Mouse (Mus musculus) central nervous system, embryonic 14 days (tissue): ENCODE measurements around the gene Klhl36. TPM values are rescaled to one million over a fixed set of nuclear protein-coding genes. Genes with fewer than 3 reads are reported as not detected.

ENCODE experiments used
- polyA plus RNA-seq: library from polyadenylated mRNA; depleted of rRNA; stranded (reverse); fragments of >200 nt; gene quantifications from 2 replicates; pipeline ENCODE4 v1.2.3, GENCODE M21; 2012; rRNA removed

The Klhl36 gene
- polyA plus RNA-seq = 14.7 and 15.3 TPM in 2 replicates

GRCm38 (mm10) chr8:119861706-119862389 lies at the start of gene Klhl36:
TSS of gene Klhl36 (plus strand) at chr8:119862266.

DNA sequence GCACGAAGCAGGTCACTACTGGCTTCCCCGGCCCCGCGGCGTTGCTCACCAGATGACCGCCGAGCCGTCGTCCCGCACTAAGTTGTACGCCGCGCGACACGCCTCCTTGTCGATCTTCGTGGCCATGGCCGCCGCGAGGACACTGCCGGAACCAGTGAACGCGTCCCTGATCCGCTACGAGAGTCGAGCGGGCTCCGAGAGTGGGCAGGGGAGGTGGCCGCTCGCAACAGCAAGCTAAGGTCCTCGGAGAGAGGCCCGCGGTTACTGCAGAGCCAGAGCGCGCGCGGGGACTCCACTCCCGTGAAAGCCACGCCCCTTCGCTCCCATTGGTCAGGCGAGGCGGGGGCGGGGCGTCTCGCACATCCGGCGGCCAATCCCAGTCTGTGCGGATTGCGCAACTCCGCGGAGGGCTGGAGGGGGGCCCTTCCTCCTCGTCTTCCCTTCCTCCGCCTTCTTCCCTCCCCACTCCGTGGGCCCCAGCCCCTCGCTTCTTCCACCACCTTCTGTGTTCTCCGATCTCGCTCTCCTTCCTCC lies 21.7 kb upstream of the Klhl36 start, which contains the start of gene Cotl1:
Gene Cotl1, minus strand, starts transcription at position 270 of the 534 bp plus-strand sequence.

GRCm38 (mm10) chr8:119909944-119910546 lies 48.0 kb downstream of the Klhl36 start, which contains the start of gene Usp10:
TSS of gene Usp10 (plus strand) at chr8:119910360.

GRCm38 (mm10) chr8:119910547-119911257 lies 48.6 kb downstream of the Klhl36 start, which contains the start of gene Gm20388:
TSS of gene Gm20388 (plus strand) at chr8:119910841.

Other genes starting within 250 kb of the Klhl36 start
- gene Adad2, start 249.5 kb upstream of the Klhl36 start, polyA plus RNA-seq = 0.17 and 0.31 TPM in 2 replicates
- 0.07 and 0.09 TPM in 2 replicates for gene Kcng4, start 226.6 kb upstream of the Klhl36 start, polyA plus RNA-seq
- gene Wfdc1, start 195.9 kb upstream of the Klhl36 start, polyA plus RNA-seq = 2.6 and 2.9 TPM in 2 replicates
- gene Atp2c2, start 162.3 kb upstream of the Klhl36 start, polyA plus RNA-seq = 0.11 and 0.56 TPM in 2 replicates
- 12.4 and 14.3 TPM in 2 replicates for gene Tldc1, start 83.8 kb upstream of the Klhl36 start, polyA plus RNA-seq
- 219 and 244 TPM in 2 replicates for gene Cotl1, start 21.7 kb upstream of the Klhl36 start, polyA plus RNA-seq
- 141 and 149 TPM in 2 replicates for gene Usp10, start 48.1 kb downstream of the Klhl36 start, polyA plus RNA-seq
- gene Gm20388, start 48.6 kb downstream of the Klhl36 start, polyA plus RNA-seq = 43.4 and 43.7 TPM in 2 replicates
- 2.1 and 3.5 TPM in 2 replicates for gene Crispld2, start 130.2 kb downstream of the Klhl36 start, polyA plus RNA-seq
- 33.1 and 34.7 TPM in 2 replicates for gene Zdhhc7, start 239.2 kb downstream of the Klhl36 start, polyA plus RNA-seq